Mouse (Mus musculus) embryo, embryonic 10 days (tissue): Measurements from ENCODE around the gene Serpina10.
"Not testable (repeated sequence)": the region's sequence is repeated elsewhere in the genome, so short reads cannot be mapped to it uniquely, and the experiment has no call there.

Experiments used
- DNase-seq: peaks from one replicate; pipeline ENCODE4 v3.0.0-alpha.2; 2015; ENCODE audit warnings: low spot score

Serpina10 gene

GRCm38 (mm10) chr12:103615141-103615540 is 16.1 kb downstream of the Serpina10 start:
- DNase-seq = no peak

DNA sequence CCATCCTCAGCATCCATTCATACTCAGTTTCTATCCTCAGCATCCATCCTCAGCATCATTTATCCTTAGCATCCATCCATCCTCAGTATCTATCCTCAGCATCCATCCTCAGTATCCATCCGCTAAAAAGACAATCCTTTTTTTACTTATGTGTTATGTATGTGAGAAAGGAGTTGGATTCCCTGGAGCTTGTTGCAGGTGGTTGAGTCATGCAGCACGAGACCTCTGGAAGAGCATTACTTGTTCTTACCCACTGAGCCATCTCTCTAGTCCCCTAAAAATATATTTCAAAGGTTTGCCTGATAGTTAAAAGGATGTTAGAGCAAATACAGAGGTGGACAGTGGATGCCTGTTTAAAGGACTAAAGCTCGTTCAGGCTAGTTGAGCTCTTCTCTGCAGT is 29.4 kb downstream of the Serpina10 start:
- no peak for DNase-seq

DNA sequence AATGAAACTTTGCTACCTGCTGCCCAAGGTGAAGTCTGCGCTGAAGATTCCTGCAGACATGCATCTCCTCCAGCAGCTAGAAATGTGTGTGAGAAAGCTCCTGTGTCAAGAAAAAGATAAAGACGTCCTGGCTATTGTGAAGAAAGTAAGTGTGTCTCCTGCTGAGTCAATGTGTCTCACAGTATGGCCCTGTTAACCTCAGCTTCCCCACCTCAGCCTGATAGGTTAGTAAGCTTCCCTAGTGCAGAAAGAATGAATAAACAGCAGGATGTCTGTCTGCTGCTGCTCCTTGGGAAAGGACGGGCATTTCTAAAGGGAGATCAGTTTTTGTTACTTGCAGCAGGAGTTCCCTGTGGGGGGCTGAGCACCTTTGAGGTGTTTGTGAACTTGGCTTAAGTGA is 30.9 kb downstream of the Serpina10 start:
- DNase-seq = no peak

- no peak for DNase-seq
Measured at GRCm38 (mm10) chr12:103598411-103598810, 32.8 kb downstream of the Serpina10 start.

DNA sequence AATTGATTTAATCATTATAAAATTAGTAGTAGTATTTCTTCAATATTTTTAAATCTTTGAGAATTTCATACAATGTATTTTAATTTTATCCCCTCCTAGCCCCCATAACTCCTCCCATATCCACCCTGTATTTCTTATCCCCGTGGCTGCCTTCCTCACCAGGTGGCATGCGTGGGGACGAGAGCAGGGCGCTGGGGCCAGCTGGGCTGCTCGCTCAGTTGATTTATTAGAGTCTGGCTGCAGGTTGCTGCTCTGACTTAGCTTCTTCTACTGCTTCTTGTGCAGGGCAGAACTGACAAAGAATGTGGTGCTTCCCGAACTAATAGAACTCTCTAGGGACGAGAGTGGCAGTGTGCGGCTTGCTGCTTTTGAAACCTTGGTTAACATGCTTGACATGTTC is 47.5 kb downstream of the Serpina10 start:
- DNase-seq = no peak

GRCm38 (mm10) chr12:103578148-103578547 is 53.1 kb downstream of the Serpina10 start:
- not testable (repeated sequence) for DNase-seq

GRCm38 (mm10) chr12:103569690-103570089 is 61.6 kb downstream of the Serpina10 start:
- DNase-seq = no peak

DNA sequence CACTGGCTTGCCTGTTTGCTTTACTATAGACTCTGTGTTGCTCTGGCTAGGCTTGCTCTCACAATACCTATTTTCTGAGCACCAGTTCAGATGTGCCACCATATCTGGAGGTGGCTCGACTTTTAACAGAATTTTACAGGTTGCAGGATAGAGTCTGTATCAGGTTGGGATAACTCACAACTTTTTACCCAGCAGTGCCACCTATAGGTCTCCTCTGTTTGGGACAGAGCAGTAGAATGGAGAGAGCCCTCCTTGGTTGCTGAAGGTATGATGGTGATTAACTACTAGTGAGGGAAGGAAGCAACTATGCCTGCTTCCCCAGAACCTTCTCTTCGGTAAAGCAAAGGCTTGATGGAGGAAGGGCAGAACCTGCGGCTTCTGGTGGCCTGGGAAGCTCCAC is 64.1 kb downstream of the Serpina10 start:
- no peak for DNase-seq

- no peak for DNase-seq
Measured at GRCm38 (mm10) chr12:103565151-103565550, 66.1 kb downstream of the Serpina10 start.
